Mouse (Mus musculus) urinary bladder, postnatal 10 days (tissue): ENCODE measurements around the gene Fnip2.
"Not testable (repeated sequence)": the region's sequence is repeated elsewhere in the genome, so short reads cannot be mapped to it uniquely, and the experiment has no call there.

Experiments used
- DNase-seq: peaks from one replicate; pipeline ENCODE4 v3.0.0; 2022; ENCODE audit warnings: low spot score

Fnip2 gene

GRCm38 (mm10) chr3:79567703-79568362, at the start of gene Fnip2:
Gene Fnip2, minus strand, starts transcription at chr3:79567796.
- DNase-seq = peak; percentile 69

DNA sequence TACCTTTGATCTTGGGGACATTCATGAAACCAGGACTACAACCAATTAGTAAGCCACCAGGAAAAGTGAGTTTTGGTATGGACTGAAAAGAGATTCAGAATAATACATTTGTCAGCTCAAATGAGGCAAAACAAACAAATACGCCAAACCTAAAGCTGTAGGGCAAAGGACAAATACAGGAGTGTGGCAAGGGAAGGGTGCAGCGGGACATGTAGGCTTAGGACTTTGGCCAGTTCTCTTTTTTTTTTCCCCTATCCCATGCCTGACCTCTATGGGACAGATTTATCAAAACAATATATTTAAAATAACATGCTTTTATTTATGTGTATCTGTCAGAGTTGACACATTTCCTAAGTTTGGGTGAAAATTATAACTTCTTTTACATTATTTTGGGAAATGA, 42.3 kb upstream of the Fnip2 start:
- DNase-seq = no peak

DNA sequence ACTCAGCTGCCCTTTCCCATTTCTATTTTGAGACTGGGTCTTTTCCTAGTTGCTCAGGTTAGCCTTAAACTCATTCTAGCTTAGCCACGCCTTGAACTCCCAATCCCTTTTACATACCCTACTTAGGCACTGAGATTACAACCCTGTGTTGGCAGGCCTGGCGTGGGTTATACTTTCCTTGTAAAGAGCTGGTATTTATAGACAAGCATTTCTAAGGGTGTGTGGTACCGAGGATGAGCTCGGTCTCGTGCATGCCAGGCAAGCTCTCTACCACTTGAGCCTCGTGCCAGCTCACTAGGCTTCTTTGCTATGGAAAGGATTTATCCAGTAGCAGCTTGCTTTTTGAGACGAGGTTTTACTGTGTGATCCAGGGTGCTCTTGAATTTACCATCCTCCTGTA, 27.9 kb upstream of the Fnip2 start:
- no peak for DNase-seq

DNA sequence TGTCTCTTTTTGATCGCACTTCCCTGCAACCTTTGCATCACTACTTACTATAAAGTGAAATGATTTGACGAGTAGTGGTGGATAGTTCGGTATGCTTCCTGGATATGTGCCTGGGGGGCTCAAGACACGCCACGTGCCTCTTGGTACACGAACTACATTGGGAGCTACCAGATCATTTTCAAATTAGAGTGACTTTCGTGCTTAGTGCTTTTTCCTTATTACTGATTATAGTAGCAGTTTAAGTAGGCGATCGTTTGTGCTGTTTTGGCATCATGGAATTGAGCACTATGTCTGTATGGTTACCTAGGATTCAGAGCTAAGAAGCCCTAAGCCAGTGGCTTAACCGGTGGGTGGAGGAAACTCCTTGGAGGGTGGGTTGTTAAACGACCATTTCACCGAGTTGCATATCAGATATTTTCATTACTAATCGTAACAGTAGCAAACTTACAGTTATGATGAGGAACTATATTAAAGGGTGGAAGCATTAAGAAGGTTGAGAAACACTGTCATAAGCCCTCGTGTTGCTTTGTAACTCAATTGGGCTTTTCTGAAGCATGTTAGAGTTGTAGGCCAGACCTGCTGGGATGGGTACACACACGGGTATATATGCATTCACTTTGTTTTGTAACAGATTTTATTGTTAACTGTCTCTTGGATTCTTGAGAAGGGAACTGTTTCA, 24.3 kb upstream of the Fnip2 start:
- DNase-seq = no peak

GRCm38 (mm10) chr3:79590863-79591792, 23.5 kb upstream of the Fnip2 start, which contains the start of gene Ppid:
Gene Ppid, plus strand, starts transcription at chr3:79591342.
- peak; percentile 24 for DNase-seq

- DNase-seq = no peak
These were observed 22.1 kb upstream of the Fnip2 start for GRCm38 (mm10) chr3:79589671-79590070.

GRCm38 (mm10) chr3:79586804-79587203, 19.2 kb upstream of the Fnip2 start:
- DNase-seq = peak; percentile 37

GRCm38 (mm10) chr3:79579891-79580575, 12.4 kb upstream of the Fnip2 start:
- no peak for DNase-seq

GRCm38 (mm10) chr3:79578164-79578563, 10.6 kb upstream of the Fnip2 start:
- DNase-seq = no peak

GRCm38 (mm10) chr3:79577606-79578005, 10.0 kb upstream of the Fnip2 start:
- DNase-seq = no peak

DNA sequence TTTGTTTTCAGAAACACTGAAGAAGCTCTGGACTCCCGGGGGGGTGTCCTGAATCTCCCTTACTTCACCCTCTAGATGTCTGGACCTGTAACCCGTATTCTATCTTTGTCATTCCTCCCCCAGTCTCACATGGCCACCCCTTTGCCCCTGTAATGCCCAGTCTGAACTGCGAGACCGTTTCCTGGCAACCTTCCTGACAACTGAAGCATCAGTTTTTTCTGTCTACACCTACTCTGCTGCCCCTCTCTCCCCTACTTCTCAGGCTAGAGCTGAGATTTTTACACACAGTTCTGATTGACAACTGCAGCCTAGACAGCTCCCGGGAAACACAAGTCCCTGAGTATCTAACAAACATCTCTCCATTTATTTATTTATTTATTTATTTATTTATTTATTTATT, 9.3 kb upstream of the Fnip2 start:
- no peak for DNase-seq

DNA sequence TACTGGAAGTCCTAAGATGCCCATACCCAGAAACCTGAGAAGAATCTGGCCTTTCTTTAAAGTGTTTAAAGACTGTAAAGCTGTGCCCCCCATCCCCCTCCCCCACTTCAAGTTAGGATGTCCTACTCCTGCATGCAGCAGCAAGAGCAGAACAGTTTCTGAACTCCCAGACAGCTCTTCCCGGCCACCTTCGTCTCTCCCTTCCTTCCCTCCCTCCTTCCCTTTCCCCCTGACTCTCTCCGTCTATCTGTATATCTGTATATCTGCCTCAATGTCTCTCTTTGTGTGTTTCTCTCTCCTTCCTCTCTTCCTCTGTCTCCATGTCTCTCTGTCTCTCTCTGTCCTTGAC, 8.8 kb upstream of the Fnip2 start:
- no peak for DNase-seq

- no peak for DNase-seq
These were observed 8.2 kb upstream of the Fnip2 start for GRCm38 (mm10) chr3:79575576-79576467.

GRCm38 (mm10) chr3:79574336-79574735, 6.7 kb upstream of the Fnip2 start:
- DNase-seq = no peak

DNA sequence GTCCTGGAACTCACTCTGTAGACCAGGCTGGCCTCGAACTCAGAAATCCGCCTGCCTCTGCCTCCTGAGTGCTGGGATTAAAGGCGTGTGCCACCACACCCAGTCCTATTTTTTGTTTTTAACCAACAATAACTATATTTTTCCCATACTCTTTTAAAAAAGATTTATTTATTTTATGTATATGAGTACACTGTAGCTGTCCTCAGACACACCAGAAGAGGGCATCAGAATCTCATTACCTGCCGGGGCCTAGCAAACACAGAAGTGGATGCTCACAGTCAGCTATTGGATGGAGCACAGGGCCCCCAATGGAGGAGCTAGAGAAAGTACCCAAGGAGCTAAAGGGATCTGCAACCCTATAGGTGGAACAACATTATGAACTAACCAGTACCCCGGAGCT, 5.8 kb upstream of the Fnip2 start:
- not testable (repeated sequence) for DNase-seq

DNA sequence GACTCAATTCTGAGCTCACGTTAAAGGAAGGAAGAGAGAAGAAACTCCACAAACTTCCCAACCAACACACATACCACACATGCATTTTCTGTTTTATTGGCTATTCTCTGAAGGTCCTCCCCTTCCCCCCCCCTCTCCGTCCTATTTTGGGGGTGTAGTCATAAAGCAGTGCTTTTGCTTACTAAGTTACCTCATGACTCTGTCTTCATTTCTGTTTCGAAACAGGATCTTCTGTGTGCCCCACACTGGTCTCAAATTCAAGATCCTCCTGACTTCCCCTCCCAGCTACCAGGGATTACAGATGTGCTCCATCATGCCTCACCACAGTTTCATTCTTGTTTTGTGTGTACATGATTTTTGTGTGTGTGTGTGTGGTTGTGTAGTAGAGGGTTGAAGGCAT, 4.8 kb upstream of the Fnip2 start:
- DNase-seq = no peak

DNA sequence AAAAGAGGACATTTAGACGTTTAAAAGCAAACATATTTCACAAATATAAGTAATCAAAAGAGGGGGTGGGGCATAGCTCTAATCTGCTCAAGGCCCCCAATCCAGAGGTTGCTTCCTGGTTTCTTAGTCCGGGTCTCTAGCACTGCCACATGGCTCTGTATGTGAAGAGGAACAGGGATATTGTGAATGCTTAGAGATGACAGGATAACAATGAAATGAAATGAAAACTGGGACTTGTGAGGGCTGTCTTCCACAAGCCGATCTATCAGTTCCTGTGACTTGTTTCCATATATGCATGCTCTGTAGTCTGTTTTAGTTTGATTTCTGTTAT, 1.7 kb upstream of the Fnip2 start:
- no peak for DNase-seq

DNA sequence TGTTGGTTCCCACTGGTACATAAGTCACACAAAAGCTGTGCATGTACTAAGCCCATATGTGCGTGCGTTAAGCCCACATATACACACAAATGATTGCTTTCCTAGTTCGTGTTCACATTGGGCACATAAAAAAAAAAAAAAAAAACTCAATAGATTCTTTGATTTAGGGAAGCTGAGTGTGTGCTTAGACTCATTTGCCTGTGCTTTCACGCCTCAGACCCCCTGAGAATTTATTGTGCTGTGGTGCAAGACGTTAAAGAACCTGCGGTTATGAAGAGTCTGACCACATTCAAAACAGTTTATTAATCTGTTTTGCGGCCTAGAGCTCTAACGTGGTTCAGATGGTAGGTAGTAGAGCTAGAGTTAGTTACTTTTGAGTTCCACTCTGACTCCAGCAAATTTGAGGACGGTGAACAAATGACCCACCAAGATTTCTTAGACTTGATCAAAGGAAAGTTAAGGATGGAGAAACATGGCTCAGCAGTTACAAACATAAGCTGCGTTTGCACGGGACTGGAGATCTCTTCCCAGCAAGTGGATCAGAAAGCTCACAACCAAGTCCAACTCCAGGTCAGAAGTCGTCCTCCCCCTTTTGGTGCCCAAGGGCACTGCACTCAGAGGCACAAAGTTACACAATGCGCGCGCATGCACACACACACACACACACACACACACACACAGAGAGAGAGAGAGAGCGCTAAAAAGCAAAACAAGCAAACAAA, 1.2 kb upstream of the Fnip2 start:
- no peak for DNase-seq

GRCm38 (mm10) chr3:79566716-79567691, 592 bp downstream of the Fnip2 start:
- DNase-seq = no peak
